Mouse (Mus musculus) forebrain, embryonic 11.5 days (tissue): ENCODE results near the gene Rbm47. TPM values are rescaled to one million over a fixed set of nuclear protein-coding genes. Genes with fewer than 3 reads are reported as not detected.

Experiments used
- ATAC-seq: fragments of 200-750 bp; cut with Nextera tagmentation; replicated peaks from 2 replicates; pipeline ENCODE4 v1.8.0; 2017; ENCODE audit warnings: moderate TSS enrichment; ENCODE audit not compliant: low FRiP score
- DNase-seq: peaks from one replicate; pipeline ENCODE4 v3.0.0-alpha.2; 2017; ENCODE audit warnings: low spot score
- H3K27ac ChIP-seq: fragments of 300-500 bp; sonication (generic); 2 replicates; pipeline ENCODE4 v1.5.1; 2014; ENCODE audit warnings: low read depth, low read length
- H3K27me3 ChIP-seq: fragments of 300-500 bp; sonication (generic); 2 replicates; pipeline ENCODE4 v1.6.1; 2014; ENCODE audit warnings: mild to moderate bottlenecking, low read length, mixed read lengths; ENCODE audit not compliant: control insufficient read depth, insufficient read depth
- H3K36me3 ChIP-seq: fragments of 300-500 bp; sonication (generic); 2 replicates; pipeline ENCODE4 v1.6.1; 2014; ENCODE audit warnings: mild to moderate bottlenecking, low read length, moderate library complexity, mixed read lengths; ENCODE audit not compliant: control insufficient read depth, insufficient read depth
- H3K4me1 ChIP-seq: fragments of 300-500 bp; sonication (generic); replicated peaks from 2 replicates; pipeline ENCODE4 v1.6.1; 2014; ENCODE audit warnings: low read length, mixed read lengths; ENCODE audit not compliant: control insufficient read depth, insufficient read depth
- H3K4me2 ChIP-seq: fragments of 300-500 bp; sonication (generic); 2 replicates; pipeline ENCODE4 v1.6.1; 2014; ENCODE audit warnings: low read depth, mild to moderate bottlenecking, low read length, moderate library complexity, mixed read lengths; ENCODE audit not compliant: severe bottlenecking
- H3K4me3 ChIP-seq: fragments of 300-500 bp; sonication (generic); 2 replicates; pipeline ENCODE4 v1.5.1; 2014; ENCODE audit warnings: low read depth, low read length
- H3K9ac ChIP-seq: fragments of 300-500 bp; sonication (generic); 2 replicates; pipeline ENCODE4 v1.6.1; 2014; ENCODE audit warnings: low read length
- H3K9me3 ChIP-seq: fragments of 300-500 bp; sonication (generic); 2 replicates; pipeline ENCODE4 v1.6.1; 2016; ENCODE audit warnings: low read length, mixed read lengths; ENCODE audit not compliant: control insufficient read depth
- WGBS: fragments of 180-500 bp; shearing (Covaris S2); extraction: QIAGEN DNeasy Blood & Tissue Kit; methylation state at CpG from one replicate; pipeline ENCODE4 v1.1.7; 2014; 5-methylcytosine and 5-hydroxymethylcytosine counted together
- polyA plus RNA-seq: library from polyadenylated mRNA; unstranded; fragments of >200 nt; fragmentation: Nextera tagmentation; extraction: Ambion mirVana; gene quantifications from 2 replicates; pipeline ENCODE4 v1.2.1, GENCODE M21; 2014

Rbm47 gene
- polyA plus RNA-seq, 1 experiment from 2014 or later: 5.9 TPM

DNA sequence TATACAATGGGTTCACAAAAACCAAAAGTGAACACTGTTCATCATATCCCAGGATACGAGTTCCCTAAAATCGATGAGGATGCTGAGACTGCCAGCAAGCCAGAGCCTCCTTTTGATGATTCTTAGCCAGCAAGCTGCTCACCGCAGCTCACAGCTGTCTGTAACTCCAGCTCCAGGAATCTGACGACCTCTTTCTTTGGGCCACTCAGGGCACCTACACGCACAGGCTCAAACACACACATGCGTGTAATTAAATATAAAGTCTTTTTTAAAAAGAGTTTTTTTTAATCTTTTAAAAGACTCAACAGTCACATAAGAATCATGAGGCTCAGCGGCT is 103.8 kb downstream of the Rbm47 start:
- H3K9me3 ChIP-seq: no peaks in the 10 kb centered on the region
- no peak overlapping the region for H3K4me3 ChIP-seq
- no peak overlapping the region for H3K27ac ChIP-seq
- H3K36me3 ChIP-seq: no peaks in the 10 kb centered on the region
- 0 out of 2 replicates have a peak, but pooled peaks cover 6% of the 10 kb centered on the region for H3K4me1 ChIP-seq
- ATAC-seq (no peak), DNase-seq (no peak)
- no peaks in the 10 kb centered on the region for H3K27me3 ChIP-seq
- peak overlapping the region; percentile 66; the same call in 1 of the 2 replicates for H3K4me2 ChIP-seq
- 41% methylated on average over 7 of the region's 7 CpGs for WGBS
- H3K9ac ChIP-seq: no peak overlapping the region

DNA sequence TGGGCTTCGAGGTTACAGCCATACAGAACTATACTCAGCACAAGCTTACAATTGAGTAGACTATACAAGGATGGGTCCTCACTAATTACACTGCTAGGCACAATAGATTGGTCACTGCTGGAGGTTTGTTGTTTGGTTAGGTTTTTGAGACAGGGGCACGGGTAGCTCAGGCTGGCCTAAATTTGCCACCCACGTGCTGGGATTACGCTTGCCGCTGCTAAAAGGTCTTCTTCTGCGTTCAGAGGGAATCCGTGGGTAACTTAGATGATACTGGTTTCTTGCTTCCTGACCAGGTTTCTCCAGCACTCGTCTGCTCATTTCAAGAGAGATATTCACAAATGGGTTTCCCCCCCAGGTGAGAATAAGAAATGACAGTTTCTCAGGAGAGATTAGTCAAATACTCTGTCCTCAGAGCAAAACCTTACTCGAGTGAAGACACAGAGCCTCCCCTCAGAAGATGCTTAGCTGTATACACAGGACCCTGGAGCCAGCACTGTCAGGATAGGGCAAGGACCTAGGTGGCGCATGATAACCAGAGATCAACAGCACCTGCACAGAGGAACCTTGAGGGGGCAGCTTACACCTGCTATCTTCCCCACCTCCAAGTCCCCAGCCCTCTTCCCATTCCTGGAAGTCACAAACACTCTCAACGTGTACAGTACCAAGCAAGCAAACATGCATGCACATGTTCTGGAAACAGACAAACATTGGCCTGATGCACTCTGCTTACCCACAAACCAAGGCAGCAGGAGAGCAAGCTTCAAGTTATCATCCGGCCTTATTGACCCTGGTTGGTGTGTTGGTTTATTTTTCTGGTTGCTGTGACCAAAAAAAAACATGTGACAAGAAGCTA is 104.6 kb downstream of the Rbm47 start:
- H3K27ac ChIP-seq: no peak overlapping the region
- H3K36me3 ChIP-seq: no peaks in the 10 kb centered on the region
- no peaks in the 10 kb centered on the region for H3K27me3 ChIP-seq
- H3K4me1 ChIP-seq: 0 out of 2 replicates have a peak, but pooled peaks cover 6% of the 10 kb centered on the region
- WGBS: 83% methylated on average over 12 of the region's 12 CpGs
- DNase-seq (no peak), ATAC-seq (no peak)
- H3K9me3 ChIP-seq: no peaks in the 10 kb centered on the region
- H3K9ac ChIP-seq: no peak overlapping the region
- no peak overlapping the region for H3K4me2 ChIP-seq
- H3K4me3 ChIP-seq: no peak overlapping the region

DNA sequence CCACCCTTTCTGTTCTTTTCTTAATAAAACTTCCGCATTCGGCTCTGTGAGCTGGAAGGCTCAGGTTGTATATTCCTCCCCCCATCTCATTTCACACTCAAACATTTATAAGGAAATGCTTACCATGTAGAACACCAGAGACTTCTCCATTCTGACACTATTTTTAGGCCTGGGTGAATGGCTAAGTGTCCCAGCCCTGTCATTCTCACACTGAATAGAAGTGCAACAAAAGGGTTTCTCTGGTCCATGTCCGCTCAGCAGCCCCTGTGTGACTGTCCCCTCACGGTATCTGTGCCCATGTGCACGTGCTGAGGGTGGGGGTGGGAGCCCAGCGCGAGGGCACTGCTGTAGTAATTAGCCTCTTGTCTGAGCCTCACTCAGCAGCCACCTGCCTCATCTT is 105.7 kb downstream of the Rbm47 start:
- Histone ChIP-seq H3K27ac (no peak overlapping the region), H3K4me1 (0 out of 2 replicates have a peak, but pooled peaks cover 6% of the 10 kb centered on the region), H3K4me3 (no peak overlapping the region), H3K4me2 (no peak overlapping the region), H3K36me3 (no peaks in the 10 kb centered on the region), H3K9ac (no peak overlapping the region), H3K27me3 (no peaks in the 10 kb centered on the region), H3K9me3 (no peaks in the 10 kb centered on the region)
- ATAC-seq (no peak), DNase-seq (no peak)
- 59% methylated on average over 7 of the region's 7 CpGs for WGBS

DNA sequence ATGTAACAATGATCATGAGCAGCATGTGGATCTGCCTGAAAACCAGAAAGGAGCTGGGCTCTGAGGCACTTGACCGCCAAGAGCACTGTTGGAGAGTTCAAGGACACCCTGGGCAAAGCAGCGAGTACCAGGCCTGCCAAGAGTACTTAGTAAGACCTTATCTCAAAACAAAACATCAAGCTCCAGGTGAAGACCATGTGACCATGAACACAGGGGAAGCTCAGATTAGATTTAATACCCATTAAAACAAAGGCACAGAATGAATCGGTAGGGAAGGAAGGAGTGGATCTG is 110.0 kb downstream of the Rbm47 start:
- H3K4me2 ChIP-seq: no peak overlapping the region
- H3K4me1 ChIP-seq: 0 out of 2 replicates have a peak, but pooled peaks cover 3% of the 10 kb centered on the region
- no peaks in the 10 kb centered on the region for H3K27me3 ChIP-seq
- no peak overlapping the region for H3K27ac ChIP-seq
- DNase-seq (no peak), ATAC-seq (no peak)
- no peak overlapping the region for H3K4me3 ChIP-seq
- H3K36me3 ChIP-seq: no peaks in the 10 kb centered on the region
- 82% methylated on average over 3 of the region's 3 CpGs for WGBS
- no peak overlapping the region for H3K9ac ChIP-seq
- H3K9me3 ChIP-seq: no peaks in the 10 kb centered on the region

DNA sequence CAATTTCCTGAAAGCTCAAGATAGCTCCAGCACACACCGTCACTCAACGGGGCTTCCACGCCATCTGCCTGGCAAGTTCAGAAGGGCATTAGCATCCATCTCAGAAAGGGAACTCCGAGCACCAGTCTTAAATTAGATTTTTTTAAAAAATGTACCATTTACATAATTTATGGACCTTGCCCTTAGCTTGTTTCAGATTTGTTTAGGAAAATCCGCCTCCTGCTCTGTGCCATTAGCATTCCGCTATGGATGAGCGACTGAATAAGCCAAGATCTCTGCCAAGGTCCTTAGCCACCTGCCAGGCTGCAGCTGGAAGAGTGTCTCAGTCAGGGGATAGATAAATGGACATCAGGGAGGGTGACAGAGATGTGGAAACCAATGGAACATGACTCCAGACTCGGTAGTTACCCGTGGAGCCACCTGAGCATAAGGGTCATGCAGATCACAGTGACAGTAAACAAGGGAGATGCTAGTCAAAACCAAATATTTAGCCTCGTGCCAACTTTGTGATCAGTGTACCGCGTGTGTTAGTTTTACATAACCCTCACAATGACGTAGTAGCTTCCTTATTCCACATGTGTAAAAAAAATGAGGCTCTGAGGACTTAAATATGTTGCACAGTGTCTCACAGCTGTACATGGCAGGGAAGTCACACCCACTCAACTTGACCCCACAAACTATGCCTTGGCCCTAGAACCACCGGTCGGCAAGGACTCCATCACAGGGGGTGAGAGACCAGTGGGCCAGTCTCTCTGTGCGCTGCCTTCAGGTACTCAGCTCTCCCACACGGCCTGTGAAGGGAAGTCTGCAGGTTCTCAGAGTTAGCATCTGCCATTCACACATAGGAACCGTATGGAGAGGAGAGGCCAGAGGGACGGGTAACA is 110.6 kb downstream of the Rbm47 start:
- no peaks in the 10 kb centered on the region for H3K36me3 ChIP-seq
- H3K4me1 ChIP-seq: no peaks in the 10 kb centered on the region
- H3K9ac ChIP-seq: no peak overlapping the region
- no peak for ATAC-seq
- DNase-seq: no peak
- H3K9me3 ChIP-seq: no peaks in the 10 kb centered on the region
- no peak overlapping the region for H3K4me3 ChIP-seq
- no peak overlapping the region for H3K27ac ChIP-seq
- no peak overlapping the region for H3K4me2 ChIP-seq
- no peaks in the 10 kb centered on the region for H3K27me3 ChIP-seq
- WGBS: 89% methylated on average over 19 of the region's 19 CpGs

DNA sequence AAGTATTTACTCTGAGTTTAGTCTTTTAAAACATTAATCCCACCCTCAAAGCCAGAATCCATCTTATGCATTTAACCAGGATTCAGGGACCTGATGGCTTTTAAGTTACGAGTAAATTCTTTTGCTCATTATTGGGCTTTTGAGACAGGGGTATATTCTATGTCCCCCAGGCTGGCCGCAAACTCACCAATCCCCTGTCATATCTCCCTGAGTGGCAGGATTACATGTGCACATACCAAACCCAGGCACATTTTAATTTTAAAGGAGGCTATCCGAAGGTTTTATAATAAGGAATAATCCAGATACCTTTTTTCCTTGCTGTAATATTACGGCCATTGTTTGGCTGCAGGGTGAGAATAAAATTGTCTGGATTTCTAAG is 111.3 kb downstream of the Rbm47 start:
- Histone ChIP-seq H3K27ac (no peak overlapping the region), H3K4me1 (no peaks in the 10 kb centered on the region), H3K27me3 (no peaks in the 10 kb centered on the region), H3K9me3 (no peaks in the 10 kb centered on the region), H3K36me3 (no peaks in the 10 kb centered on the region), H3K4me2 (no peak overlapping the region), H3K9ac (no peak overlapping the region), H3K4me3 (no peak overlapping the region)
- DNase-seq (no peak), ATAC-seq (no peak)
- 89% methylated on average over 4 of the region's 4 CpGs for WGBS

DNA sequence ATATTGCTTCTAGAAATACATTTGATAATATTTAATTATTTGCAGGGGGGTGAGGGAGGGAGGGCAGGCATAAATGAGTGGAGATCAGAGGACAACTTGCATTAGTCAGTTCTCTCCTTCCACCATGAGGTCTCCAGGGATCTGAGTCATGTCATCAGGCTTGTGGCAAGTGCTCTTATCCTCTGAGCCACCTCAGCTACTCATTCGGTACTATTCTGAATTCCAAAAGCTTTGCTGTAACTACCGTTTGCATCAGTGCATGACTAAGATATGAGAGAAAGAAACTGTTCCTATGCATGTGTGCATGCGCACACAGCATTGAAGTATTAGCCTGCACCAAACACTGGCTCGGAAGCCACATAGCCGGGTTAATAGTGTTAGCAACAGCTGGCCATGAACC is 114.1 kb downstream of the Rbm47 start:
- 87% methylated on average over 5 of the region's 5 CpGs for WGBS
- no peak overlapping the region for H3K4me2 ChIP-seq
- no peak for ATAC-seq
- H3K36me3 ChIP-seq: no peaks in the 10 kb centered on the region
- H3K27ac ChIP-seq: no peak overlapping the region
- H3K9me3 ChIP-seq: no peaks in the 10 kb centered on the region
- no peak overlapping the region for H3K4me3 ChIP-seq
- H3K27me3 ChIP-seq: no peaks in the 10 kb centered on the region
- no peak for DNase-seq
- H3K9ac ChIP-seq: no peak overlapping the region
- H3K4me1 ChIP-seq: no peaks in the 10 kb centered on the region

DNA sequence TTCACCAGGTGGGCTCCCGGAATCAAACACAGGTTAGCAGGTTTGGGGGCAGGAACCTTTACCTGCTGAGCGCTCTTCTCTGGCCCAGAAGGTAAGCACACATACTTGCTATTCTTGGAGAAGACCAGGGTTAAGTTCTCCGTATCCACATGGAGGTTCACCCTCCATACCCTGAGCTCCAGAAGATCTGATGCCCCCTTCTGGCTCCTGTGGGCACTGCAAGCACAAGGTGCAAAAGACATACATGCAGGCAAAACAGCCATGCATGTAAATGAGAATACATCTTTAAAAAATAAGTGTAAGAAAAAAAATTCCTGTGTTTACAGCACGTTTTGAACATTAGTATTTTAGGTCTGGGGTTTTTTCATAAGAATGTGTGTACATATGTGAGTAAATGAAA is 116.2 kb downstream of the Rbm47 start:
- no peak for ATAC-seq
- no peaks in the 10 kb centered on the region for H3K27me3 ChIP-seq
- no peak overlapping the region for H3K27ac ChIP-seq
- no peak overlapping the region for H3K4me2 ChIP-seq
- DNase-seq: no peak
- H3K9ac ChIP-seq: no peak overlapping the region
- no peaks in the 10 kb centered on the region for H3K36me3 ChIP-seq
- H3K4me1 ChIP-seq: no peaks in the 10 kb centered on the region
- no peak overlapping the region for H3K4me3 ChIP-seq
- H3K9me3 ChIP-seq: no peaks in the 10 kb centered on the region
- 82% methylated on average over 4 of the region's 4 CpGs for WGBS
